Mouse (Mus musculus) thymus, adult 2 months (tissue): ENCODE data around the gene Taf12. TPM values are rescaled to one million over a fixed set of nuclear protein-coding genes. Genes with fewer than 3 reads are reported as not detected.

Experiments used
- DNase-seq: peaks from one replicate; pipeline ENCODE4 v3.0.0; 2021
- H3K27ac ChIP-seq: fragments of 200-500 bp; 2 replicates; pipeline ENCODE4 v1.5.1; 2012; ENCODE audit warnings: low read length, control low read depth; ENCODE audit not compliant: control insufficient read depth, insufficient read depth
- H3K27me3 ChIP-seq: fragments of 200-500 bp; 2 replicates; pipeline ENCODE4 v1.6.1; 2012; ENCODE audit warnings: mild to moderate bottlenecking, low read length, moderate library complexity, mixed read lengths; ENCODE audit not compliant: control insufficient read depth, insufficient read depth
- H3K36me3 ChIP-seq: fragments of 200-500 bp; 2 replicates; pipeline ENCODE4 v1.6.1; 2012; ENCODE audit warnings: mild to moderate bottlenecking, low read length, moderate library complexity; ENCODE audit not compliant: control insufficient read depth, insufficient read depth
- H3K4me1 ChIP-seq: fragments of 200-500 bp; replicated peaks from 2 replicates; pipeline ENCODE4 v1.6.1; 2012; ENCODE audit warnings: low read length; ENCODE audit not compliant: control insufficient read depth, insufficient read depth
- H3K4me3 ChIP-seq: fragments of 200-500 bp; 2 replicates; pipeline ENCODE4 v1.5.1; 2012; ENCODE audit warnings: mild to moderate bottlenecking, low read length, control low read depth, moderate library complexity; ENCODE audit not compliant: control insufficient read depth, insufficient read depth
- CTCF ChIP-seq: fragments of 200-500 bp; IDR thresholded peaks from 2 replicates; pipeline ENCODE4 v1.5.1; 2012; ENCODE audit warnings: mild to moderate bottlenecking, control low read depth, low read length, moderate library complexity, borderline replicate concordance; ENCODE audit not compliant: control insufficient read depth, poor library complexity, insufficient read depth; ENCODE audit errors: extremely low read depth
- POLR2A ChIP-seq: fragments of 200-500 bp; IDR thresholded peaks from 2 replicates; pipeline ENCODE4 v1.6.1; 2012; ENCODE audit warnings: mild to moderate bottlenecking, low read length, control low read depth, moderate library complexity; ENCODE audit not compliant: control insufficient read depth, poor library complexity, insufficient read depth; ENCODE audit errors: extremely low read depth
- WGBS: fragments of 180-500 bp; shearing (Covaris S2); methylation state at CpG from one replicate; pipeline ENCODE4 v1.1.7; 2018; 5-methylcytosine and 5-hydroxymethylcytosine counted together
- polyA plus RNA-seq: library from polyadenylated mRNA; depleted of rRNA; stranded (reverse); fragments of >200 nt; gene quantifications from 2 replicates; pipeline ENCODE4 v1.2.3, GENCODE M21; 2012

Gene Taf12
- polyA plus RNA-seq, 1 experiment = 17.2 TPM

DNA sequence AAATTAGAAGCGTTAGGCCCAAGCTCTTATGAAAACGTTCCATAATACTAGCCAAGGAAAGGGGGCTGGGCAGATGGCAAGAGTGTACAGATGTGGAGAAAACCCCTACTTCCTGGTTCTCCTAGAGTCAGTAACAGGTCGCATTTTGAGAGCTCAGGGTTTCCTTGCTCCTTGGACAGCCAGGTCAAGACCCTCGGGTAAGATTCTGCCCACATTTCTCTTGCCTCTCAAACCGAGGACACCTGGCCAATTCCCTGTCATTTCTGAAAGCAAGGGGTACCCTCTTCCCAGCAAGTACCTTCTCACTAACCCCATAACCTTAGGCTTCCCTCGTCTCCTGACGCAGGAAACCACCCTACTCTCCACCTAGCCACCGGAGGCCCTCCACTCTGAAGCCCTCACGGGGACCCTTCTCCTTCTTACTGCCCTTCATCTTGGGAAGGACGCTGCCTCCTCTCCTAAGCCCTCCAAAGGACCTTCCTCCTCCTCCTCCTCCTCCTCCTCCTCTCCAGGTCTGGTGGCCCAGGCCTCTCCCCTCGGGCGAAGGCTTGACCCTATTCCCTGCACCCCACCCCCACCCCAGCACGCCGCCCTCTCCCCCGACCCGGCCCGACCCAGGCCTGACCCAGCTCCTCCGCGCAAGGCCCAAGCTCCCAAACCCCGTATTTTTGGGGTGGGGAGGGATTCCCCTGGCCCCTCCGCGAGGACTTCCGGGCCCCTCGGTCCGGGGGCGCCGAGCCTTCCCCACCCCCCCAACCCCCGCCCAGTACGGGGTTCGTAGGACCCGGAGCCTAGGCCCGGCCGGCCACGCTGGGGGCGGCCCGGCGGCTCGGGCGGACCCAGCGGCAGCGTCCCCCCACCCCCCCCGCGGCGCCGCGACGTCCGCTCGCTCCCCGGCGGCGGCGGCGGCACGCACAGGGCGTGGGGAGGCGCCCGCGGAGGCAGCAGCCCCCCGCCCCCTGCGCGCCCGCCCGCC, 13.5 kb upstream of the Taf12 start:
- Histone ChIP-seq H3K27me3 (no peaks in the 10 kb centered on the region), H3K4me3 (peak overlapping the region; percentile 89), H3K27ac (peak overlapping the region; percentile 90), H3K4me1 (peaks cover 5% of the 10 kb centered on the region), H3K36me3 (no peaks in the 10 kb centered on the region)
- under 1% methylated on average over 43 of the region's 64 CpGs for WGBS
- TF ChIP-seq CTCF (0 out of 2 replicates have a peak, but pooled peaks have one; percentile 13), POLR2A (no peak; the same call in 1 of the 2 replicates)
- DNase-seq = peak; percentile 46

DNA sequence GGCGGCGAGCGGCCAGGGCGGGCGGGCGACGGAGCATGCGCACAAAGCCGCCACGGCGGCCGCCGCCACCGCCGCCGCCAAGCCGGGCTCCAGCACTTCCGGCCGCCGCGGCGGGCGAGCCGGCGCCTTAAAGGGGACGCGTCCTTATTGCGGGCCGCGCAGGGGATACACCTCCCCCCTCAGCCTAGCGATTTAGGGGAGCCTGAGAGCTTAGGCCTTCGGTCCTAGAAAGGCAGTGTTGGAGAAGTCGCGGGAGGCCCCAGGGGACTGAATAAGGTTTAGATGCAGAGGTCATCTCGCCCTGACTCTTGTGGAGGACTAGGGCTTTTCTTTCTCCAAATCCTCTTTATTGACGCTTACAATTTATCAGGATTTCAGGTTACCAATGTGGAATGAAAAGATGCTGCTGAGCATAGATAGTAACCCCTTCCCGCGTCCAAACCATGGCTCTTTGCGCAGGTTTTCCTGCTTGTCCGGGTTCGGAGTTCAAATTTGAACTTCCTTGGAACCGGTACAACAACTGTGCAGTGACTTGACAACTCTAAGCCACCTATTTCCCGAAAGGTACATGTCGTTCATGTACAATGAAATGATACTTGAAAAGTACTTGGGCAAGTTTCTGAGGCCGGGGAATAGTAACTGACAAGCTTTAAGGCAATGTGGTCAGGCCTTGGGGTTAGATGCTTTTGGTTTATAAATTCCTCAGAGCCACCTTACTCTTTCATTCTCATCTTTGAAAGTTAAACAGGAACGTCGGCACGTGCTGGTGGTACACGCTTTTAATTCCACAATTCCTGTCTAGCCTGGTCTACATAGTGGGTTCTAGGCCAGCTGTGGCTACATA, 12.4 kb upstream of the Taf12 start, which contains the start of gene Gmeb1:
Gene Gmeb1, minus strand, starts transcription at position 89 of the 844 bp plus-strand sequence.
- TF ChIP-seq POLR2A = peak; percentile 49
- TF ChIP-seq CTCF = no peak
- H3K36me3 ChIP-seq = no peaks in the 10 kb centered on the region
- WGBS = 5% methylated on average over 42 of the region's 49 CpGs
- H3K27me3 ChIP-seq = no peaks in the 10 kb centered on the region
- peak within 1 kb of the TSS; percentile 90 for H3K27ac ChIP-seq
- DNase-seq = peak; percentile 80
- peak within 1 kb of the TSS; percentile 89 for H3K4me3 ChIP-seq
- H3K4me1 ChIP-seq = peaks cover 5% of the 10 kb centered on the region

DNA sequence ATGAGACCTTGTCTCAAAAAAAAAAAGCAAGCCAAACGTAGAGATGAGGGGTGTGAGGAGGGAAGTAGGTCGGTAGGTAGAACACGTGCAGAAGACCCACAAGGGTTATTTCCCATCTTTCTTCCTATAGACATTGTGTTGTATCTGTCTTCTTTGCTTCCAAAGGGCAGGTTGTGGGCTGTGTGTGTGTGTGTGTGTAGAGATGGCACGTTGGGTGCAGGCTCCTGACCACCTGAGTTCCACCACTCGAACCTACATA, 11.9 kb upstream of the Taf12 start:
- no peak overlapping the region for H3K4me3 ChIP-seq
- TF ChIP-seq POLR2A (no peak), CTCF (no peak)
- H3K36me3 ChIP-seq = no peaks in the 10 kb centered on the region
- no peaks in the 10 kb centered on the region for H3K27me3 ChIP-seq
- no peak overlapping the region; the same call in 1 of the 2 replicates for H3K27ac ChIP-seq
- 20% methylated on average over 5 of the region's 5 CpGs for WGBS
- DNase-seq = no peak
- peaks cover 5% of the 10 kb centered on the region for H3K4me1 ChIP-seq

DNA sequence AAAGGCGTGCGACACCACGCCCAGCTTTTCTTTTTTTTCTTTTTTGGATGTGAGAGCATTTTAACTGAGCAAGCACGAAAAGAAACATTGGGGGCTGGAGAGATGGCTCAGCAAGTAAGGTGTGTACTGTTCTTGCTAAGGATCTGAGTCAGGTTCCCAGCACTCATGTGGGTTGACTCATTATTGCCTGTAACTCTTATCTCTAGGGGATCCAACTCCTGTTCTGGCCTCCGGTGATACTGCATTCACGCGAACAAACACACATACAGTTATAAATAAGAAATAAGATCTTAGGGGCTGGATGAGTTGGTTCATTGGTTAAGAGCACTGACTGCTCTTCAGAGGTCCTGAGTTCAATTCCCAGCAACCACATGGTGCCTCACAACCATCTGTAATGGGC, 10.9 kb upstream of the Taf12 start:
- H3K27ac ChIP-seq = no peak overlapping the region

DNA sequence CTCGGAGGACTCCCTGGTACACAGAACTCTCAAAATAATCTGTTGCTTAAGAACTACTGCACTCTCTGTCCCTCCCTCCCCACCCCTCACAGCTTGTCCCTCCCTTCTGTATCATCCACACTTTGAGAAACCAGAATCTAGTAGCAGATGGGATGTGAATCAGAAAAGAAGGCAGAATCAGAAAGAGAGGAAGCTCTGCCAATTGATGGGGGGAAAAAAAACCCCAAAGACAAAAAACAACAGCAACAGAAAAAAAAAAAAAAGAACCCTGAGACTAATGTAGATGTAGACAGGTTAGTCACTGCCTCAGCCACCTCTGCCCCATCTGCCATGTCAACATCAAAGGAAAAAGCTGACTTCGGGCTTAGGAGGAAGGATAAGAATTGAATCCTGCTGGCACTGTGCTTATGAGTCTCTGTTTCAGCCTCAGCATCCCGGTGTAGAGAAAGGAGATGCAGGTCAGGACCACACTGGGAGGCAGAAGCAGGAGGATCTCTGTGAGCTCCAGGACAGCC, 7.3 kb upstream of the Taf12 start:
- Histone ChIP-seq H3K27me3 (no peaks in the 10 kb centered on the region), H3K27ac (no peak overlapping the region), H3K36me3 (no peaks in the 10 kb centered on the region), H3K4me3 (no peak overlapping the region), H3K4me1 (peaks cover 8% of the 10 kb centered on the region)
- WGBS = 88% methylated on average over 3 of the region's 3 CpGs
- DNase-seq = no peak
- TF ChIP-seq POLR2A (no peak), CTCF (no peak)

More for the DNA sequence above, 10.9 kb upstream of the Taf12 start:
- TF ChIP-seq CTCF = no peak
- no peak for TF ChIP-seq POLR2A
- WGBS = 98% methylated on average over 7 of the region's 7 CpGs
- no peaks in the 10 kb centered on the region for H3K27me3 ChIP-seq
- no peaks in the 10 kb centered on the region for H3K36me3 ChIP-seq
- no peak overlapping the region for H3K4me3 ChIP-seq
- H3K4me1 ChIP-seq = peaks cover 5% of the 10 kb centered on the region
- no peak for DNase-seq

DNA sequence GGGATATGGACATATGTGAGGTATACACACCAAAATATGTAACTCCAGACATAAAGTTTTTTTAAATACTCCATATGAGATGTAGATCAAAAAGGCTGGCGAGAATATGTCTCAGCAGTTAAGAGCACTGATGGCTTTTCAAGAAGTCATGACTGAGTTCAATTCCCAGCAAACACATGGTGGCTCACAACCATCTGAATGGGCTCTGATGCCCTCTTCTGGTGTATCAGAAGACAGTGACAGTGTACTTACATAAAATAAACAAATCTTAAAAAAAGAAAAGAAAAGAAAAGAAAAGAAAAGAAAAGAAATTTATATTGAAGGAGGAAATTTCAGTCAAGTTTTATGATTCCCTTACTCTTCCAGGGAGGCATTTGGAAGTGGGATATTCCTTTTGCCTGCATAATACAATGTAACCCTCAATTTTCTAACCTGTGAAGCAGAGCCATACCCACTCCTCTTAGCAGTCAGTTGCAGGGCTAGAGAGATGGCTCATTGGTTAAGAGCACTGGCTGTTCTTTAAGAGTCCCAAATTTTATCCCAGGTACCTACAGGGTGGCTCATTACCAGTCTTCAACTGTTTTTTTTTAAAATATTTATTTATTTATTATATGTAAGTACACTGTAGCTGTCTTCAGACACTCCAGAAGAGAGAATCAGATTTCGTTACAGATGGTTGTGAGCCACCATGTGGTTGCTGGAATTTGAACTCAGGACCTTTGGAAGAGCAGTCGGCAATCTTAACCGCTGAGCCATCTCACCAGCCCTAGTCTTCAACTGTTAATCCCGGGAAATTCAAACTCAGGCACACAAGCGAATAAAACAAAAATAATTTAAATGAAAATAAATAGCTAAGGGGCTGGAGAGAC, 5.1 kb upstream of the Taf12 start:
- 10% methylated on average over 6 of the region's 6 CpGs for WGBS
- no peak overlapping the region for H3K4me3 ChIP-seq
- H3K27me3 ChIP-seq = no peaks in the 10 kb centered on the region
- TF ChIP-seq POLR2A (no peak), CTCF (no peak)
- H3K4me1 ChIP-seq = 0 out of 2 replicates have a peak, but pooled peaks cover 3% of the 10 kb centered on the region
- no peak for DNase-seq
- no peaks in the 10 kb centered on the region for H3K36me3 ChIP-seq
- peak overlapping the region; percentile 38; the same call in 1 of the 2 replicates for H3K27ac ChIP-seq
